In the genomic region with DNA sequence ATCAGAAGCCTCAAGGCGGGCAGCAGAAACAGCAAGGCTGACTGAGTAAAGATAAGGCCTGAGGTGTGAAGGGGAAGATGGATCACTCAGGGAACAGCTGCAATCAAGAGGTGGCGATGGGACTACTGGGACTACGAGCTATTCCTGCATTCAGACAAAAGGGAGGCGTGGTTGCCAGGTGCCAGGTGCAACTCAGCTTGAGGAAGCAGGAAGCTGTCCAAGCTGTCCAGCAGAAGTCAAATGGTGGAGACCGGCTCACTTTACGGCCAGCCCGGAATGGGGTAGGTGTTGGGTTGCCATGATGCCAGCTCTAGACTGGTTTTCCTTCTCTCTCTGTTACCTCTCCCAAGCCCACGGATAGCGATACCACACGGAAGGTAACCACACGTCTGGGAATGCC, we compare ENCODE assay signal across 23 mouse cellular contexts. TPM values are rescaled to one million over a fixed set of nuclear protein-coding genes. Genes with fewer than 3 reads are reported as not detected.
DNase-seq lines count a peak whose midpoint lies in the region; ATAC-seq and TF ChIP-seq lines count a peak whose summit lies in the region.
"Had no signal": no experiment of that assay in that cellular context is flagged by ENCODE, and none has a peak within 500 bp of the region (broad histone marks: within the 10 kb centered on the region; RNA-seq: fewer than 3 reads in every experiment).

No protein-coding gene starts in this region.

- 84% methylated on average over 11 of the region's 11 CpGs for WGBS in stomach, postnatal 0 days
- WGBS in hindbrain, embryonic 16.5 days: 93% methylated on average over 11 of the region's 11 CpGs

- peak; percentile 44 to 57 for DNase-seq in cerebellum, postnatal 10 days
- no peak for DNase-seq in cerebellum, adult 9-11 months
- peak; percentile 11 for DNase-seq in gastrocnemius, adult 2 months
- DNase-seq in gastrocnemius, postnatal 4 days (ENCODE audit: low spot score in 2 of 2): no peak
- no peak for DNase-seq in ES-E14 (ENCODE audit: low read depth, low spot score)
- DNase-seq in stomach, postnatal 0 days (ENCODE audit: low spot score): no peak
- DNase-seq in embryo, embryonic 9.5 days (ENCODE audit: extremely low spot score): no peak
- DNase-seq: adrenal gland, adult 8-10 months; gastrocnemius, postnatal 36 days; heart, adult 18-20 months; heart, postnatal 10 days; heart, postnatal 4 days; kidney, adult 8-10 months had no signal

- no peak overlapping the region for H3K27ac ChIP-seq in gastrocnemius, adult 2 months
- H3K27ac ChIP-seq in ES-E14 (ENCODE audit: insufficient read depth, low read depth, low read length, poor library complexity, severe bottlenecking): peak overlapping the region; percentile 91; the same call in 1 of the 2 replicates
- no peak overlapping the region for H3K27ac ChIP-seq in stomach, postnatal 0 days (replicated peaks)
- no peak overlapping the region for H3K27ac ChIP-seq in hindbrain, embryonic 16.5 days (ENCODE audit: low read depth, low read length)
- H3K27ac ChIP-seq: embryonic facial prominence, embryonic 15.5 days; forebrain, embryonic 10.5 days; heart, embryonic 10.5 days; hindbrain, embryonic 12.5 days; hindbrain, postnatal 0 days had no signal

- H3K4me1 ChIP-seq in ES-E14 (ENCODE audit: control insufficient read depth in 2 of 2, insufficient read depth in 2 of 2, low read length in 2 of 2, poor library complexity in 1 of 2): peaks cover 33 to 51% of the 10 kb centered on the region in 2 experiments
- H3K4me1 ChIP-seq in stomach, postnatal 0 days (replicated peaks; ENCODE audit: control insufficient read depth, insufficient read depth): no peaks in the 10 kb centered on the region
- H3K4me1 ChIP-seq in hindbrain, embryonic 16.5 days (ENCODE audit: control insufficient read depth, insufficient read depth, low read depth, low read length): no peaks in the 10 kb centered on the region

- H3K27me3 ChIP-seq in stomach, postnatal 0 days (ENCODE audit: control insufficient read depth, insufficient read depth, low read length): no peaks in the 10 kb centered on the region
- H3K27me3 ChIP-seq in hindbrain, embryonic 16.5 days (replicated peaks; ENCODE audit: control insufficient read depth, insufficient read depth, low read length): no peaks in the 10 kb centered on the region
- H3K27me3 ChIP-seq: CH12.LX; embryonic facial prominence, embryonic 15.5 days; hindbrain, embryonic 12.5 days; Patski had no signal

- TF ChIP-seq CTCF in gastrocnemius, adult 2 months (IDR thresholded peaks at IDR 0.05): no peak
- no peak for TF ChIP-seq CTCF in stomach, postnatal 0 days (IDR thresholded peaks at IDR 0.05; ENCODE audit: low read depth)

- in situ Hi-C loops in ES-E14 (cut with MboI; ENCODE audit: low sequenced_read_pairs in 2 of 2, unreplicated experiment in 2 of 2): no loop called here

- H3K9ac ChIP-seq in ES-E14 (ENCODE audit: insufficient read depth, low read depth, low read length, poor library complexity, severe bottlenecking): peak overlapping the region; percentile 27
- H3K9ac ChIP-seq in stomach, postnatal 0 days (ENCODE audit: low read length): no peak overlapping the region
- H3K9ac ChIP-seq in hindbrain, embryonic 16.5 days (ENCODE audit: low read depth, low read length): no peak overlapping the region
- H3K9ac ChIP-seq: embryonic facial prominence, embryonic 15.5 days; hindbrain, embryonic 12.5 days had no signal

- TF ChIP-seq EP300 in stomach, postnatal 0 days (optimal IDR thresholded peaks at IDR 0.05): no peak

- H3K9me3 ChIP-seq in ES-E14 (ENCODE audit: control insufficient read depth, insufficient read depth, low read depth, low read length): no peaks in the 10 kb centered on the region
- H3K9me3 ChIP-seq in stomach, postnatal 0 days (ENCODE audit: control insufficient read depth, low read length): no peaks in the 10 kb centered on the region
- H3K9me3 ChIP-seq in hindbrain, embryonic 16.5 days (ENCODE audit: control insufficient read depth, low read length): no peaks in the 10 kb centered on the region
- H3K9me3 ChIP-seq: embryonic facial prominence, embryonic 15.5 days; forebrain, embryonic 10.5 days; heart, embryonic 10.5 days; hindbrain, embryonic 12.5 days had no signal

- ATAC-seq in stomach, postnatal 0 days (ENCODE audit: low FRiP score, low TSS enrichment): peak; percentile 30; the same call in 1 of the 2 replicates
- ATAC-seq in hindbrain, embryonic 16.5 days: no peak
- ATAC-seq: forebrain, embryonic 14.5 days; hindbrain, postnatal 0 days; Patski had no signal

- intact Hi-C loops in gastrocnemius, adult 2 months (cut with DNase I): loop anchor here (5.0 kb wide), 1 partner anchor 64 kb away; no protein-coding TSS in a partner anchor

- H3K36me3 ChIP-seq in ES-E14 (ENCODE audit: control insufficient read depth, insufficient read depth, low read length, poor library complexity, severe bottlenecking): peaks cover 40% of the 10 kb centered on the region; the same call in 1 of the 2 replicates
- no peaks in the 10 kb centered on the region for H3K36me3 ChIP-seq in stomach, postnatal 0 days (ENCODE audit: control insufficient read depth, insufficient read depth, low read length)
- no peaks in the 10 kb centered on the region for H3K36me3 ChIP-seq in hindbrain, embryonic 16.5 days (ENCODE audit: control insufficient read depth, insufficient read depth, low read length)
- H3K36me3 ChIP-seq: embryonic facial prominence, embryonic 15.5 days; forebrain, embryonic 10.5 days; heart, embryonic 10.5 days; hindbrain, embryonic 12.5 days had no signal

- no peak overlapping the region for H3K4me3 ChIP-seq in gastrocnemius, adult 2 months
- peak overlapping the region; percentile 37 to 52 for H3K4me3 ChIP-seq in ES-E14 (ENCODE audit: insufficient read depth in 1 of 2, low read depth in 1 of 2, low read length in 2 of 2, poor library complexity in 1 of 2, severe bottlenecking in 1 of 2)
- H3K4me3 ChIP-seq in stomach, postnatal 0 days (ENCODE audit: low read depth, low read length): no peak overlapping the region
- H3K4me3 ChIP-seq in hindbrain, embryonic 16.5 days (ENCODE audit: low read length): no peak overlapping the region
- H3K4me3 ChIP-seq: embryonic facial prominence, embryonic 15.5 days; erythroblast, embryonic 14.5 days; forebrain, embryonic 10.5 days; heart, embryonic 10.5 days; hindbrain, embryonic 12.5 days had no signal

- H3K4me2 ChIP-seq in stomach, postnatal 0 days (replicated peaks; ENCODE audit: low read depth): no peak overlapping the region
- no peak overlapping the region for H3K4me2 ChIP-seq in hindbrain, embryonic 16.5 days (ENCODE audit: low read length)
- H3K4me2 ChIP-seq: embryonic facial prominence, embryonic 15.5 days; hindbrain, embryonic 12.5 days had no signal

TF ChIP-seq in ES-E14, 5 proteins besides CTCF, POLR2A, EP300 and RAD21:
- TF ChIP-seq CHD2 (IDR thresholded peaks at IDR 0.05; ENCODE audit: low read depth, low read length) (no peak), MAFK (IDR thresholded peaks at IDR 0.05; ENCODE audit: insufficient read depth, low read depth, low read length) (no peak), ZNF384 (IDR thresholded peaks at IDR 0.05; ENCODE audit: low read depth, low read length) (no peak), HCFC1 (IDR thresholded peaks at IDR 0.05; ENCODE audit: borderline replicate concordance, insufficient read depth, low read length) (no peak), ZC3H11A (IDR thresholded peaks at IDR 0.05; ENCODE audit: borderline replicate concordance, low read depth, low read length) (no peak)

RNA-seq across cellular contexts. Expression of a gene that starts 10.2 kb away (rescaled TPM):
- total RNA-seq in gastrocnemius, adult 2 months (2021): 10 to 100 TPM; 10.1 to 12.2 TPM
- total RNA-seq in gastrocnemius, postnatal 4 days (2021): 1 to 10 TPM; 2.4 to 2.9 TPM
- 36.5 and 110 TPM in 2 replicates for total RNA-seq in ES-E14 (2012; rRNA removed)
- 1.9 and 2.6 TPM in 2 replicates for polyA plus RNA-seq in stomach, postnatal 0 days (2015; fragmentation: Nextera tagmentation; extraction: Ambion mirVana)
- 2.5 and 2.6 TPM in 2 replicates for polyA plus RNA-seq in hindbrain, embryonic 16.5 days (2015; fragmentation: Nextera tagmentation; extraction: Ambion mirVana)

Comparison
In these comparisons a context has a peak if more than half of its experiments do, and no peak if none do; other contexts are left out.
1. DNase-seq: peak in cerebellum, postnatal 10 days (2 of 2) and gastrocnemius, adult 2 months (single experiment); none in cerebellum, adult 9-11 months (single experiment), gastrocnemius, postnatal 4 days (0 of 2), ES-E14 (single experiment), stomach, postnatal 0 days (single experiment) and embryo, embryonic 9.5 days (single experiment).
2. H3K4me3 ChIP-seq: peak in ES-E14 (2 of 2); none in gastrocnemius, adult 2 months (single experiment), stomach, postnatal 0 days (single experiment) and hindbrain, embryonic 16.5 days (single experiment).